Mouse (Mus musculus): Measurements from ENCODE around the gene Olfr951. TPM values are rescaled to one million over a fixed set of nuclear protein-coding genes. Genes with fewer than 3 reads are reported as not detected.

The Olfr951 gene
- total RNA-seq (2021) = not detected
- long read RNA-seq, experiment 1 = 0 reads
- long read RNA-seq, experiment 2 = 0 reads

GRCm38 (mm10) chr9:39387110-39387509 is at the start of gene Olfr951:
Gene Olfr951, plus strand, starts transcription at chr9:39387410.
- DNase-seq (ENCODE audit: low spot score in 2 of 2) = no peak

GRCm38 (mm10) chr9:39427048-39427447 is 39.8 kb downstream of the Olfr951 start, which contains the start of gene Olfr952:
Gene Olfr952, minus strand, starts transcription at chr9:39427148.
- DNase-seq (ENCODE audit: low spot score in 2 of 2) = no peak

Other genes starting within 250 kb of the Olfr951 start
- gene Olfr943, start 221.1 kb upstream of the Olfr951 start, total RNA-seq (2021) = not detected
- gene Olfr944, start 185.5 kb upstream of the Olfr951 start, total RNA-seq (2021) = not detected
- gene Olfr1537, start 137.4 kb upstream of the Olfr951 start, total RNA-seq (2021) = not detected
- not detected for gene Olfr945, start 110.6 kb upstream of the Olfr951 start, total RNA-seq (2021)
- gene Olfr948, start 61.4 kb upstream of the Olfr951 start, total RNA-seq (2021) = not detected
- not detected for gene Olfr952, start 39.7 kb downstream of the Olfr951 start, total RNA-seq (2021)
- not detected for gene Olfr954, start 69.3 kb downstream of the Olfr951 start, total RNA-seq (2021)
- not detected for gene Olfr955, start 84.5 kb downstream of the Olfr951 start, total RNA-seq (2021)
- gene Olfr44, start 106.6 kb downstream of the Olfr951 start, total RNA-seq (2021) = not detected
- not detected for gene Olfr957, start 128.4 kb downstream of the Olfr951 start, total RNA-seq (2021)
- gene Olfr958, start 166.6 kb downstream of the Olfr951 start, total RNA-seq (2021) = not detected
- not detected for gene Olfr959, start 188.2 kb downstream of the Olfr951 start, total RNA-seq (2021)
- 10 to 100 TPM; 13.2 to 13.8 TPM for gene AW551984, start 217.0 kb downstream of the Olfr951 start, total RNA-seq (2021)
- gene Olfr148, start 223.2 kb downstream of the Olfr951 start, total RNA-seq (2021) = not detected
- not detected for gene Olfr960, start 234.0 kb downstream of the Olfr951 start, total RNA-seq (2021)

Data from layer of hippocampus, postnatal 14 days (tissue).